In genomic region chr1:136613300-136613751, GRCm38 (mm10) we compare ENCODE assay signal across 17 mouse cellular contexts. TPM values are rescaled to one million over a fixed set of nuclear protein-coding genes. Genes with fewer than 3 reads are reported as not detected.
DNase-seq lines count a peak whose midpoint lies in the region; ATAC-seq and TF ChIP-seq lines count a peak whose summit lies in the region.
"Had no signal": no experiment of that assay in that cellular context is flagged by ENCODE, and none has a peak within 500 bp of the region (broad histone marks: within the 10 kb centered on the region; RNA-seq: fewer than 3 reads in every experiment).

No protein-coding gene starts in this region.

- no peak overlapping the region for H3K4me3 ChIP-seq in gastrocnemius, adult 2 months
- H3K4me3 ChIP-seq in cortical plate, adult 2 months (ENCODE audit: insufficient read depth, low read length): no peak overlapping the region
- no peak overlapping the region for H3K4me3 ChIP-seq in forebrain, embryonic 13.5 days
- H3K4me3 ChIP-seq: embryonic facial prominence, embryonic 12.5 days; limb, embryonic 13.5 days; megakaryocyte, embryonic 14.5 days had no signal

- ATAC-seq in forebrain, embryonic 13.5 days: no peak
- ATAC-seq: forebrain, postnatal 0 days; inflammation-experienced regulatory T-cells, adult 6 months had no signal

- DNase-seq in gastrocnemius, adult 2 months: no peak
- no peak for DNase-seq in gastrocnemius, postnatal 36 days
- DNase-seq in right cerebral cortex, postnatal 36 days (ENCODE audit: low spot score in 2 of 2): peak; percentile 8 to 32
- no peak for DNase-seq in right cerebral cortex, postnatal 25 days
- peak; percentile 82 for DNase-seq in telencephalon, adult 2 months (ENCODE audit: low read depth, low spot score)
- DNase-seq in thymus, postnatal 4 days: no peak
- DNase-seq: cerebellum, adult 18-20 months; forebrain, postnatal 0 days; heart, postnatal 14 days; kidney, postnatal 14 days; lung, adult 2 months had no signal

- no peak overlapping the region for H3K9ac ChIP-seq in forebrain, embryonic 13.5 days
- H3K9ac ChIP-seq: embryonic facial prominence, embryonic 12.5 days; forebrain, postnatal 0 days; limb, embryonic 13.5 days had no signal

- H3K27me3 ChIP-seq in forebrain, embryonic 13.5 days: no peaks in the 10 kb centered on the region
- H3K27me3 ChIP-seq: embryonic facial prominence, embryonic 12.5 days; limb, embryonic 13.5 days had no signal

- H3K4me1 ChIP-seq in cortical plate, adult 2 months (ENCODE audit: control insufficient read depth, insufficient read depth, low read length): peaks cover 11% of the 10 kb centered on the region
- peaks cover 8% of the 10 kb centered on the region; the same call in 1 of the 2 replicates for H3K4me1 ChIP-seq in forebrain, embryonic 13.5 days
- H3K4me1 ChIP-seq: embryonic facial prominence, embryonic 12.5 days; limb, embryonic 13.5 days had no signal

- no peaks in the 10 kb centered on the region for H3K36me3 ChIP-seq in forebrain, embryonic 13.5 days (ENCODE audit: poor library complexity, severe bottlenecking)
- H3K36me3 ChIP-seq: embryonic facial prominence, embryonic 12.5 days; limb, embryonic 13.5 days had no signal

- no peaks in the 10 kb centered on the region for H3K9me3 ChIP-seq in forebrain, embryonic 13.5 days (replicated peaks)
- H3K9me3 ChIP-seq: embryonic facial prominence, embryonic 12.5 days; limb, embryonic 13.5 days; megakaryocyte, embryonic 14.5 days had no signal

- no peak for TF ChIP-seq CTCF in gastrocnemius, adult 2 months (IDR thresholded peaks at IDR 0.05)
- no peak for TF ChIP-seq CTCF in cortical plate, adult 2 months (IDR thresholded peaks at IDR 0.05; ENCODE audit: extremely low read depth, insufficient read depth, low read length)

- H3K27ac ChIP-seq in gastrocnemius, adult 2 months: peak overlapping the region; percentile 24; the same call in 1 of the 2 replicates
- peak overlapping the region; percentile 92 for H3K27ac ChIP-seq in cortical plate, adult 2 months (ENCODE audit: insufficient read depth, low read length)
- no peak overlapping the region for H3K27ac ChIP-seq in forebrain, embryonic 13.5 days
- H3K27ac ChIP-seq: embryonic facial prominence, embryonic 12.5 days; limb, embryonic 13.5 days had no signal

- TF ChIP-seq POLR2A in cortical plate, adult 2 months (IDR thresholded peaks at IDR 0.05; ENCODE audit: extremely low read depth, insufficient read depth, low read length): no peak

- whole genome bisulfite sequencing in forebrain, embryonic 13.5 days: 29% methylated on average over 6 of the region's 6 CpGs

- H3K4me2 ChIP-seq in forebrain, embryonic 13.5 days: no peak overlapping the region
- H3K4me2 ChIP-seq: embryonic facial prominence, embryonic 12.5 days; limb, embryonic 13.5 days had no signal

- intact Hi-C loops in gastrocnemius, adult 2 months (cut with DNase I): no loop called here
- intact Hi-C loops in gastrocnemius, postnatal 36 days (cut with DNase I): no loop called here

RNA-seq across cellular contexts. Expression of gene Zfp281, which starts 11.4 kb away (rescaled TPM):
- total RNA-seq in gastrocnemius, adult 2 months (2021): 10 to 100 TPM; 10.1 to 15.0 TPM
- 10 to 100 TPM in 1 of 2 experiments, 1 to 10 TPM in 1; 8.3 to 10.9 TPM for total RNA-seq in gastrocnemius, postnatal 36 days (2021)
- polyA plus RNA-seq in cortical plate, adult 2 months (2012; rRNA removed): 12.9 and 13.4 TPM in 2 replicates
- polyA plus RNA-seq in forebrain, embryonic 13.5 days (2015; fragmentation: Nextera tagmentation; extraction: Ambion mirVana): 26.6 and 27.9 TPM in 2 replicates

Comparison
In these comparisons a context has a peak if more than half of its experiments do, and no peak if none do; other contexts are left out.
1. DNase-seq: peak in right cerebral cortex, postnatal 36 days (2 of 2) and telencephalon, adult 2 months (single experiment); none in gastrocnemius, adult 2 months (single experiment), gastrocnemius, postnatal 36 days (0 of 2), right cerebral cortex, postnatal 25 days (single experiment) and thymus, postnatal 4 days (single experiment).